23 mouse cellular contexts compared by ENCODE assay signal in genomic region chr3:31208046-31208445, GRCm38 (mm10). TPM values are rescaled to one million over a fixed set of nuclear protein-coding genes. Genes with fewer than 3 reads are reported as not detected.
A peak's percentile ranks its signal among the peaks of the same experiment; 100 is the strongest.
DNase-seq lines count a peak whose midpoint lies in the region; ATAC-seq lines count a peak whose summit lies in the region.
"Had no signal": no experiment of that assay in that cellular context is flagged by ENCODE, and none has a peak within 500 bp of the region (broad histone marks: within the 10 kb centered on the region; RNA-seq: fewer than 3 reads in every experiment).

No protein-coding gene starts in this region.

- H3K4me3 ChIP-seq in kidney, embryonic 14.5 days (ENCODE audit: low read length): no peak overlapping the region
- H3K4me3 ChIP-seq: embryonic facial prominence, embryonic 15.5 days; heart, embryonic 15.5 days; liver, embryonic 13.5 days; midbrain, embryonic 13.5 days; myocyte had no signal

- no peaks in the 10 kb centered on the region for H3K36me3 ChIP-seq in kidney, embryonic 14.5 days (ENCODE audit: control insufficient read depth, insufficient read depth, low read length)
- H3K36me3 ChIP-seq: embryonic facial prominence, embryonic 15.5 days; forebrain, embryonic 10.5 days; G1E; heart, embryonic 15.5 days; liver, embryonic 13.5 days; midbrain, embryonic 13.5 days had no signal

- WGBS in kidney, embryonic 14.5 days: 40% methylated on average over 4 of the region's 4 CpGs

- DNase-seq in adrenal gland, adult (ENCODE audit: inconsistent age in 2 of 2, low spot score in 1 of 2): peak; percentile 52 to 68
- DNase-seq in adrenal gland, postnatal 4 days (ENCODE audit: low spot score in 2 of 2): no peak
- no peak for DNase-seq in kidney, adult 11 months
- peak; percentile 82 for DNase-seq in NIH3T3 (ENCODE audit: low read depth)
- DNase-seq in fibroblast of lung, adult 2 months (ENCODE audit: low read depth): peak; percentile 68
- DNase-seq in ovary, postnatal 36 days (ENCODE audit: low spot score): no peak
- DNase-seq in heart, adult 18-20 months: no peak
- DNase-seq: cerebellum, adult 18-20 months; cerebellum, postnatal 36 days; kidney, adult 18-20 months; kidney, postnatal 10 days; left cerebral cortex, postnatal 4 days; liver, embryonic 13.5 days had no signal

- H3K4me1 ChIP-seq in kidney, embryonic 14.5 days (ENCODE audit: control insufficient read depth, insufficient read depth, low read length): peaks cover 25% of the 10 kb centered on the region
- H3K4me1 ChIP-seq: liver, embryonic 13.5 days had no signal

- H3K4me2 ChIP-seq in kidney, embryonic 14.5 days (replicated peaks; ENCODE audit: low read depth, low read length): no peak overlapping the region
- H3K4me2 ChIP-seq: liver, embryonic 13.5 days; midbrain, embryonic 13.5 days had no signal

- H3K9me3 ChIP-seq in kidney, embryonic 14.5 days (ENCODE audit: control insufficient read depth, low read length): no peaks in the 10 kb centered on the region
- H3K9me3 ChIP-seq: embryonic facial prominence, embryonic 15.5 days; forebrain, embryonic 10.5 days; G1E; heart, embryonic 15.5 days; liver, embryonic 13.5 days; midbrain, embryonic 13.5 days had no signal

- H3K9ac ChIP-seq in kidney, embryonic 14.5 days (ENCODE audit: low read depth, low read length): no peak overlapping the region
- H3K9ac ChIP-seq: embryonic facial prominence, embryonic 15.5 days; heart, embryonic 15.5 days; liver, embryonic 13.5 days; midbrain, embryonic 13.5 days had no signal

- no peaks in the 10 kb centered on the region for H3K27me3 ChIP-seq in kidney, embryonic 14.5 days (ENCODE audit: control insufficient read depth, insufficient read depth, low read length)
- H3K27me3 ChIP-seq: embryonic facial prominence, embryonic 15.5 days; liver, embryonic 13.5 days had no signal

- no peak for ATAC-seq in kidney, embryonic 14.5 days (ENCODE audit: low FRiP score, low TSS enrichment)
- ATAC-seq: hindbrain, embryonic 16.5 days; midbrain, embryonic 13.5 days had no signal

- peak overlapping the region; percentile 21; the same call in 1 of the 2 replicates for H3K27ac ChIP-seq in kidney, embryonic 14.5 days (ENCODE audit: low read depth, low read length)
- H3K27ac ChIP-seq: embryonic facial prominence, embryonic 15.5 days; heart, embryonic 15.5 days; liver, embryonic 13.5 days; midbrain, embryonic 13.5 days had no signal

RNA-seq across cellular contexts. Expression of gene Cldn11, which starts 58.3 kb away (rescaled TPM):
- 10 to 100 TPM; 24.3 to 27.6 TPM for total RNA-seq in adrenal gland, postnatal 4 days (2021)
- 47.5 and 53.0 TPM in 2 replicates for polyA plus RNA-seq in kidney, embryonic 14.5 days (2014; fragmentation: Nextera tagmentation; extraction: Ambion mirVana)
- 1 to 10 TPM in 1 of 2 experiments, under 1 TPM in 1; 0.32 to 1.3 TPM for total RNA-seq in heart, adult 18-20 months (2021)
- total RNA-seq: G1E; hematopoietic stem cell, adult 5-6 weeks; megakaryocyte progenitor cell, adult 5-6 weeks had no signal
- polyA plus RNA-seq: G1E, myocyte had no signal

Comparison
In these comparisons a context has a peak if more than half of its experiments do, and no peak if none do; other contexts are left out.
1. DNase-seq: peak in adrenal gland, adult (2 of 2), NIH3T3 (single experiment) and fibroblast of lung, adult 2 months (single experiment); none in adrenal gland, postnatal 4 days (0 of 2), kidney, adult 11 months (single experiment), ovary, postnatal 36 days (single experiment) and heart, adult 18-20 months (0 of 2).
2. RNA of gene Cldn11, which starts 58.3 kb away (total RNA-seq): 24.3 to 27.6 TPM in adrenal gland, postnatal 4 days; 0.32 to 1.3 TPM in heart, adult 18-20 months; every median in the first group is over 10 times any median in the second.